Mouse (Mus musculus) hematopoietic stem cell, adult 5-6 weeks (primary cell): ENCODE data around the gene Eno1. TPM values are rescaled to one million over a fixed set of nuclear protein-coding genes. Genes with fewer than 3 reads are reported as not detected.
"Not testable (repeated sequence)": the region's sequence is repeated elsewhere in the genome, so short reads cannot be mapped to it uniquely, and the experiment has no call there.

Source experiments
- ATAC-seq, 2 experiments: fragments of 125-278 bp in 1 of 2; replicated peaks in 1 of 2; 2 replicates each; pipeline ENCODE4 v1.8.0; 2016 to 2017; ENCODE audit warnings: inconsistent platforms in 2 of 2, mild to moderate bottlenecking in 2 of 2, moderate number of reproducible peaks in 2 of 2, low read depth in 1 of 2, moderate TSS enrichment in 1 of 2; ENCODE audit not compliant: low FRiP score in 2 of 2, poor library complexity in 2 of 2, severe bottlenecking in 2 of 2, insufficient read depth in 1 of 2, low TSS enrichment in 1 of 2
- total RNA-seq: library from RNA; stranded (forward); fragments of 172-1452, 232-1000 nt; gene quantifications from 2 replicates; pipeline ENCODE4 v1.2.3, GENCODE M21; 2017

Gene Eno1
- total RNA-seq, 1 experiment from 2014 or later = 133 TPM

- not testable (repeated sequence) for ATAC-seq
These were observed 50.9 kb downstream of the Eno1 start for GRCm38 (mm10) chr4:150287463-150287862.

GRCm38 (mm10) chr4:150291900-150292299 lies 55.4 kb downstream of the Eno1 start:
- ATAC-seq = no peak

GRCm38 (mm10) chr4:150294870-150295269 lies 58.3 kb downstream of the Eno1 start:
- no peak for ATAC-seq

- no peak for ATAC-seq
These were observed 59.4 kb downstream of the Eno1 start for GRCm38 (mm10) chr4:150295966-150296365.

Other genes with a start within 250 kb of the Eno1 start
- gene H6pd, start 227.7 kb upstream of the Eno1 start, total RNA-seq = 22.7 and 26.6 TPM in 2 replicates
- gene Gpr157, start 149.4 kb upstream of the Eno1 start, total RNA-seq = 4.0 and 5.7 TPM in 2 replicates
- not detected in 2 replicates for gene Slc2a5, start 117.4 kb upstream of the Eno1 start, total RNA-seq
- not detected in 2 replicates for gene Slc2a7, start 87.7 kb upstream of the Eno1 start, total RNA-seq
- gene Car6, start 35.4 kb upstream of the Eno1 start, total RNA-seq = not detected in 2 replicates
- gene Rere, start 44.9 kb downstream of the Eno1 start, total RNA-seq = 50.0 and 82.0 TPM in 2 replicates